Mouse (Mus musculus): Measurements from ENCODE around the gene Acnat2. TPM values are rescaled to one million over a fixed set of nuclear protein-coding genes. Genes with fewer than 3 reads are reported as not detected.
"Not testable (repeated sequence)": the region's sequence is repeated elsewhere in the genome, so short reads cannot be mapped to it uniquely, and the experiment has no call there.

The Acnat2 gene
- total and polyA plus RNA-seq, 3 experiments: not detected

- dilution Hi-C loops (cut with MboI; ENCODE audit: extremely low pct_ligation_motif_present, extremely low pct_unique_long_range_greater_than_20kb, low sequenced_read_pairs); H3K9me3 ChIP-seq (replicated peaks; ENCODE audit: low read length); H3K27me3 ChIP-seq (replicated peaks); H3K79me2 ChIP-seq (replicated peaks; ENCODE audit: control insufficient read depth, extremely low read depth, insufficient read depth, poor library complexity, severe bottlenecking); DNase-seq (ENCODE audit: extremely low read depth); H3K4me3 ChIP-seq (replicated peaks in 1 of 3; ENCODE audit: low read depth in 2 of 3, low read length in 2 of 3, poor library complexity in 1 of 3); H3K9ac ChIP-seq (ENCODE audit: insufficient read depth, low read depth); H3K4me1 ChIP-seq (ENCODE audit: control insufficient read depth in 1 of 2, insufficient read depth in 2 of 2); H3K27ac ChIP-seq (ENCODE audit: insufficient read depth, low read depth); H3K4me2 ChIP-seq (ENCODE audit: insufficient read depth, low read depth, poor library complexity, severe bottlenecking); H3K36me3 ChIP-seq (replicated peaks in 1 of 2; ENCODE audit: control insufficient read depth in 1 of 2, insufficient read depth in 1 of 2, low read length in 1 of 2); in situ Hi-C loops (cut with MboI; ENCODE audit: low pct_ligation_motif_present, low pct_unique_long_range_greater_than_20kb, low sequenced_read_pairs): not testable (repeated sequence)
Observed at GRCm38 (mm10) chr4:49383576-49384318, 24.2 kb downstream of the Acnat2 start.

- H3K9ac ChIP-seq (ENCODE audit: insufficient read depth, low read depth); H3K4me1 ChIP-seq (ENCODE audit: control insufficient read depth in 1 of 2, insufficient read depth in 2 of 2); H3K27ac ChIP-seq (ENCODE audit: insufficient read depth, low read depth); H3K9me3 ChIP-seq (replicated peaks; ENCODE audit: low read length); H3K4me2 ChIP-seq (ENCODE audit: insufficient read depth, low read depth, poor library complexity, severe bottlenecking); in situ Hi-C loops (cut with MboI; ENCODE audit: low pct_ligation_motif_present, low pct_unique_long_range_greater_than_20kb, low sequenced_read_pairs); H3K36me3 ChIP-seq (replicated peaks in 1 of 2; ENCODE audit: control insufficient read depth in 1 of 2, insufficient read depth in 1 of 2, low read length in 1 of 2); H3K27me3 ChIP-seq (replicated peaks); DNase-seq (ENCODE audit: extremely low read depth); H3K4me3 ChIP-seq (replicated peaks in 1 of 3; ENCODE audit: low read depth in 2 of 3, low read length in 2 of 3, poor library complexity in 1 of 3); dilution Hi-C loops (cut with MboI; ENCODE audit: extremely low pct_ligation_motif_present, extremely low pct_unique_long_range_greater_than_20kb, low sequenced_read_pairs); H3K79me2 ChIP-seq (replicated peaks; ENCODE audit: control insufficient read depth, extremely low read depth, insufficient read depth, poor library complexity, severe bottlenecking): not testable (repeated sequence)
Observed at GRCm38 (mm10) chr4:49368046-49368445, 39.9 kb downstream of the Acnat2 start.

GRCm38 (mm10) chr4:49357097-49357496 is 50.9 kb downstream of the Acnat2 start:
- in situ Hi-C loops (cut with MboI; ENCODE audit: low pct_ligation_motif_present, low pct_unique_long_range_greater_than_20kb, low sequenced_read_pairs) (no loop called here), dilution Hi-C loops (cut with MboI; ENCODE audit: extremely low pct_ligation_motif_present, extremely low pct_unique_long_range_greater_than_20kb, low sequenced_read_pairs) (no loop called here)
- Histone ChIP-seq H3K9ac (ENCODE audit: insufficient read depth, low read depth) (no peak overlapping the region), H3K4me1 (ENCODE audit: control insufficient read depth in 1 of 2, insufficient read depth in 2 of 2) (no peaks in the 10 kb centered on the region), H3K27me3 (replicated peaks) (no peaks in the 10 kb centered on the region), H3K79me2 (replicated peaks; ENCODE audit: control insufficient read depth, extremely low read depth, insufficient read depth, poor library complexity, severe bottlenecking) (no peaks in the 10 kb centered on the region), H3K36me3 (replicated peaks in 1 of 2; ENCODE audit: control insufficient read depth in 1 of 2, insufficient read depth in 1 of 2, low read length in 1 of 2) (no peaks in the 10 kb centered on the region), H3K9me3 (replicated peaks; ENCODE audit: low read length) (no peaks in the 10 kb centered on the region), H3K27ac (ENCODE audit: insufficient read depth, low read depth) (no peak overlapping the region), H3K4me2 (ENCODE audit: insufficient read depth, low read depth, poor library complexity, severe bottlenecking) (no peak overlapping the region), H3K4me3 (replicated peaks in 1 of 3; ENCODE audit: low read depth in 2 of 3, low read length in 2 of 3, poor library complexity in 1 of 3) (no peak overlapping the region)
- no peak for DNase-seq (ENCODE audit: extremely low read depth)
- TF ChIP-seq ZNF384 (IDR thresholded peaks at IDR 0.05; ENCODE audit: low read depth, low read length) (no peak), TCF12 (IDR thresholded peaks at IDR 0.05; ENCODE audit: low read depth, low read length) (no peak), NELFE (IDR thresholded peaks at IDR 0.05; ENCODE audit: low read depth, low read length) (no peak), KAT2A (IDR thresholded peaks at IDR 0.05; ENCODE audit: insufficient replicate concordance, low read length) (no peak)

GRCm38 (mm10) chr4:49350470-49350869 is 57.5 kb downstream of the Acnat2 start:
- TF ChIP-seq NELFE (IDR thresholded peaks at IDR 0.05; ENCODE audit: low read depth, low read length) (no peak), ETS1 (conservative IDR thresholded peaks at IDR 0.05; ENCODE audit: low read depth, low read length) (no peak), MAX (IDR thresholded peaks at IDR 0.05; ENCODE audit: low read length) (no peak), CHD1 (IDR thresholded peaks at IDR 0.05; ENCODE audit: low read depth, low read length) (no peak), UBTF (IDR thresholded peaks at IDR 0.05; ENCODE audit: low read depth, low read length) (no peak), HCFC1 (IDR thresholded peaks at IDR 0.05; ENCODE audit: low read depth, low read length) (no peak), MEF2A (IDR thresholded peaks at IDR 0.05; ENCODE audit: borderline replicate concordance, low read depth, low read length) (no peak), E2F4 (IDR thresholded peaks at IDR 0.05; ENCODE audit: insufficient replicate concordance, low read depth, low read length) (no peak), MAFK (IDR thresholded peaks at IDR 0.05; ENCODE audit: insufficient replicate concordance, low read length) (no peak), KAT2A (IDR thresholded peaks at IDR 0.05; ENCODE audit: insufficient replicate concordance, low read length) (no peak), JUND (conservative IDR thresholded peaks at IDR 0.05; ENCODE audit: low read depth, low read length) (no peak), ZNF384 (IDR thresholded peaks at IDR 0.05; ENCODE audit: low read depth, low read length) (no peak)
- Histone ChIP-seq H3K27ac (ENCODE audit: insufficient read depth, low read depth) (no peak overlapping the region), H3K9me3 (replicated peaks; ENCODE audit: low read length) (no peaks in the 10 kb centered on the region), H3K27me3 (replicated peaks) (no peaks in the 10 kb centered on the region), H3K36me3 (replicated peaks in 1 of 2; ENCODE audit: control insufficient read depth in 1 of 2, insufficient read depth in 1 of 2, low read length in 1 of 2) (no peaks in the 10 kb centered on the region), H3K9ac (ENCODE audit: insufficient read depth, low read depth) (no peak overlapping the region), H3K79me2 (replicated peaks; ENCODE audit: control insufficient read depth, extremely low read depth, insufficient read depth, poor library complexity, severe bottlenecking) (no peaks in the 10 kb centered on the region), H3K4me3 (replicated peaks in 1 of 3; ENCODE audit: low read depth in 2 of 3, low read length in 2 of 3, poor library complexity in 1 of 3) (no peak overlapping the region), H3K4me1 (ENCODE audit: control insufficient read depth in 1 of 2, insufficient read depth in 2 of 2) (0 out of 4 replicates have a peak, but pooled peaks cover 0 to 3% of the 10 kb centered on the region in 2 experiments), H3K4me2 (ENCODE audit: insufficient read depth, low read depth, poor library complexity, severe bottlenecking) (no peak overlapping the region)
- DNase-seq (ENCODE audit: extremely low read depth): no peak
- dilution Hi-C loops (cut with MboI; ENCODE audit: extremely low pct_ligation_motif_present, extremely low pct_unique_long_range_greater_than_20kb, low sequenced_read_pairs): no loop called here
- in situ Hi-C loops (cut with MboI; ENCODE audit: low pct_ligation_motif_present, low pct_unique_long_range_greater_than_20kb, low sequenced_read_pairs): no loop called here

Measured in CH12.LX (cell line).